Mouse (Mus musculus): Measurements from ENCODE around the gene Ifngr1.

DNA sequence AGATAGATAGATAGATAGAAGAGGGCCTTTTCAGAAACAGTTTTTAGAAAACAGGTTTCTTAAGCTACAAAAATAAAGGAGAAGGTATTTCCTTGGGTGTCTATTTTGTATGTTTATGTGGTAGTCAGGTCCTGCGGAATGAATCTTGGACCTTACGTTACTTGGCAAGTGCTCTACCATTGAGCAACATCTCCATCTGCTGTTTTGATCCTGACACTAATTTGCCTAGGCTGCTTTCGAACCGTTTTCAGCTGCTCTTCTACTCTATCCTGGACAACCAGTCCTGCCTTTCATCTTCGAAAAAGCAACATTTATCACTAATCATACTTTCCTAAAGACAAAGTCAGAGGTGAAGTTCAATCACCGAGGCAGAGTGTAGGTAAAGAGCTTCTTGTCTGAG lies 11.5 kb downstream of the Ifngr1 start:
- TF ChIP-seq CTCF (IDR thresholded peaks at IDR 0.05; ENCODE audit: low read depth, low read length) (no peak), POLR2A (IDR thresholded peaks at IDR 0.05; ENCODE audit: insufficient read depth, low read length) (no peak)

All from ES-Bruce4 (cell line).